Mouse (Mus musculus): Measurements from ENCODE around the gene Krr1. TPM values are rescaled to one million over a fixed set of nuclear protein-coding genes. Genes with fewer than 3 reads are reported as not detected.

The Krr1 gene
- polyA plus RNA-seq (2014; fragmentation: Illumina TruSeq; extraction: RNeasy Lipid Tissue Mini Kit (QIAGEN cat#74804); ENCODE audit: low read depth, low replicate concordance): 20.8 TPM

DNA sequence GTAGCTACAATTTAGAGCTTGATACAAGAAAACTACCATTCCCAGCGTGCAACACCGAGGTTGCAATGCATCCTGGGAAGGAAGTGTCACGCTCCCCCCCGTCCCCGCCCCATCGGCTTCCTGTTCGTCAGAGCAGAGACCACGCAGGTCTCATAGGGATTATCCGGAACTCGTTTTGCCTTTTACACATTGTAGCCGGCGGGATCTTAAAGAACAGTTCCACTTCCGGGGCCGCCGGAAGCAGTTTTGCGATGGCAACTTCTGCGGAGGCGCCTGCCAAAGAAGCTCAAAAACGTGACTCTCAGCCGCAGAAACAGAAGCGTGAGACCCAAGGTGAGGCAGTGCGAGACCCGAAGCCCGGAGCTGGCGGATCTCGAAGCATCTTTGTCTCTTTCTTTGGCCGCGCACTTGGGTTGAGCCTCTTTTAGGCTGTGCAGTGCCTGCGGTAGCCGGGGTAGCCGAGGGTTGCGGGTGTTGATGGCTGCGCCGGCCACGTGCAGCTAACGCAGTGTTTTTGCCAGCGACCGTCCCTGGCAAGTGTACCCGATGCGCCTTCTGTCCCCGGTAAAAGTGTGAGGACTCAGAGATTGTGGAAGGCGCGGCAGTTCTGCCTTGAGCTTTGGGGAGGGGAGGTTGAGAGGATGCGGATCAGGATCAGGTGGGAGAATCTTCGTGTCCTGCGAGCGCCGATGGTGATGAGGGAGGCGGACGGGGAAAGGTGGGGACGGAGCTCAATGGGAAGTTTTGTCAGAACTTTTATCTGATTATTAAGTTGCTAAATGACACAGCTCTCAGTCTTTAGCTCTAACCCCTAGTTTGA is at the start of gene Krr1:
Krr1 (plus strand) TSS at position 123 of the 820 bp plus-strand sequence.

DNA sequence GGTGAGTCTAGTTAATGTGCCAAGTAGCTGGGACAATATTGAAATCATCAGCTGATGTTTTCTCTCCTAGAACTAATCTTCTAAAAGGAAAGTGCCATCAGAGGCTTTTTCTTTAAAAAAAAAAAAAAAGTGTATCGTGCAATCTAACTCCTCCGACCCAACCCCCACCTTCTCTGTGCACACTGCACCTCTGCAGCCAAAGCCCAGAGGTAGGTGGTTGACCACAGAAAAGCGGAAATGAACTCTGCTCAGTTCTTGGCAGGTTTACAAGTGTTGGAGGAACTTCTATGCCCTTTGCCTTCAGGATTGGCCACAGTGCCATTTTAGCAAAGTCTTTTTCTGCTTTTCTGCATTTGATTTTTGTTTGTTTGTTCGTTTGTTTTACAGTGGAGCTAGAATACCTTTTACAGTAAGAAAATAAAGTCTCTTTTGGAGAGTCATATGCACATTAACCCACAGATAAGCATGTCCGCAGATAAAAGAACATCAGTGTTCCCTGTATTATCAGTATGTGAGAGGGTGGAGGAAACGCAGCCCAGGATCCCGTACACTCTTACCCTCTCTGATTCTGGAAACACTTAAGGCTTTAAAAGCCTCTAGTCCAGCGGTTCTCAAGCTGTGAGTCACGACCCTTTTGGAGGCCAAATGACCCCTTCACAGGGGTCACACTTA is 30.2 kb downstream of the Krr1 start, which contains the start of gene Glipr1:
Glipr1 (minus strand) TSS at position 88 of the 672 bp plus-strand sequence.

Other genes starting within 250 kb of the Krr1 start
- gene Glipr1, start 30.0 kb downstream of the Krr1 start, polyA plus RNA-seq (2014; fragmentation: Illumina TruSeq; extraction: RNeasy Lipid Tissue Mini Kit (QIAGEN cat#74804); ENCODE audit: low read depth, low replicate concordance): 2.4 TPM
- not detected for gene Glipr1l1, start 87.5 kb downstream of the Krr1 start, polyA plus RNA-seq (2014; fragmentation: Illumina TruSeq; extraction: RNeasy Lipid Tissue Mini Kit (QIAGEN cat#74804); ENCODE audit: low read depth, low replicate concordance)
- not detected for gene Glipr1l2, start 110.7 kb downstream of the Krr1 start, polyA plus RNA-seq (2014; fragmentation: Illumina TruSeq; extraction: RNeasy Lipid Tissue Mini Kit (QIAGEN cat#74804); ENCODE audit: low read depth, low replicate concordance)
- gene Glipr1l3, start 187.7 kb downstream of the Krr1 start, polyA plus RNA-seq (2014; fragmentation: Illumina TruSeq; extraction: RNeasy Lipid Tissue Mini Kit (QIAGEN cat#74804); ENCODE audit: low read depth, low replicate concordance): not detected
- not detected for gene Caps2, start 191.0 kb downstream of the Krr1 start, polyA plus RNA-seq (2014; fragmentation: Illumina TruSeq; extraction: RNeasy Lipid Tissue Mini Kit (QIAGEN cat#74804); ENCODE audit: low read depth, low replicate concordance)